Mouse (Mus musculus): ENCODE results near the gene Adh1. TPM values are rescaled to one million over a fixed set of nuclear protein-coding genes. Genes with fewer than 3 reads are reported as not detected.

The Adh1 gene
- polyA plus RNA-seq, 1 experiment from 2014 or later, result 6.7 TPM

- H3K4me2 ChIP-seq (replicated peaks), result no peak overlapping the region
- H3K27ac ChIP-seq, result no peak overlapping the region
- 58% methylated on average over 4 of the region's 4 CpGs for WGBS
- no peak overlapping the region for H3K4me3 ChIP-seq
- no peak overlapping the region for H3K9ac ChIP-seq
- H3K4me1 ChIP-seq, result no peaks in the 10 kb centered on the region
- no peaks in the 10 kb centered on the region for H3K27me3 ChIP-seq
- H3K9me3 ChIP-seq, result no peaks in the 10 kb centered on the region
- no peak for ATAC-seq (ENCODE audit: low FRiP score, low read depth)
- no peaks in the 10 kb centered on the region for H3K36me3 ChIP-seq
Observed at GRCm38 (mm10) chr3:138334320-138334719, 73.5 kb downstream of the Adh1 start.

- no peaks in the 10 kb centered on the region for H3K27me3 ChIP-seq
- H3K27ac ChIP-seq, result no peak overlapping the region
- no peak overlapping the region for H3K4me3 ChIP-seq
- ATAC-seq (ENCODE audit: low FRiP score, low read depth), result no peak
- H3K4me1 ChIP-seq, result no peaks in the 10 kb centered on the region
- no peaks in the 10 kb centered on the region for H3K9me3 ChIP-seq
- H3K4me2 ChIP-seq (replicated peaks), result no peak overlapping the region
- no peak overlapping the region for H3K9ac ChIP-seq
- 97% methylated on average over 1 of the region's 1 CpGs for WGBS
- H3K36me3 ChIP-seq, result no peaks in the 10 kb centered on the region
Observed at GRCm38 (mm10) chr3:138335566-138335965, 74.8 kb downstream of the Adh1 start.

- no peak overlapping the region for H3K4me2 ChIP-seq (replicated peaks)
- no peaks in the 10 kb centered on the region for H3K36me3 ChIP-seq
- H3K27me3 ChIP-seq, result no peaks in the 10 kb centered on the region
- no peak overlapping the region for H3K4me3 ChIP-seq
- H3K27ac ChIP-seq, result no peak overlapping the region
- WGBS, result 54% methylated on average over 3 of the region's 3 CpGs
- no peaks in the 10 kb centered on the region for H3K4me1 ChIP-seq
- H3K9ac ChIP-seq, result no peak overlapping the region
- no peaks in the 10 kb centered on the region for H3K9me3 ChIP-seq
- no peak for ATAC-seq (ENCODE audit: low FRiP score, low read depth)
Observed at GRCm38 (mm10) chr3:138336104-138336754, 75.4 kb downstream of the Adh1 start.

Other genes starting within 250 kb of the Adh1 start
- 1.6 and 2.3 TPM in 2 replicates for gene 1110002E22Rik, start 195.9 kb upstream of the Adh1 start, polyA plus RNA-seq (2015; fragmentation: Nextera tagmentation; extraction: Ambion mirVana)
- 0.09 TPM in 1 of 2 replicates, not detected in the other for gene Gm5105, start 193.6 kb upstream of the Adh1 start, polyA plus RNA-seq (2015; fragmentation: Nextera tagmentation; extraction: Ambion mirVana)
- 11.1 and 11.2 TPM in 2 replicates for gene Trmt10a, start 117.5 kb upstream of the Adh1 start, polyA plus RNA-seq (2015; fragmentation: Nextera tagmentation; extraction: Ambion mirVana)
- gene Mttp, start 116.0 kb upstream of the Adh1 start, polyA plus RNA-seq (2015; fragmentation: Nextera tagmentation; extraction: Ambion mirVana), result 9.0 and 9.2 TPM in 2 replicates
- 0.13 TPM in 1 of 2 replicates, not detected in the other for gene 4930579F01Rik, start 67.2 kb upstream of the Adh1 start, polyA plus RNA-seq (2015; fragmentation: Nextera tagmentation; extraction: Ambion mirVana)
- 0.32 and 1.1 TPM in 2 replicates for gene Adh7, start 43.2 kb upstream of the Adh1 start, polyA plus RNA-seq (2015; fragmentation: Nextera tagmentation; extraction: Ambion mirVana)
- gene Adh6a, start 52.3 kb downstream of the Adh1 start, polyA plus RNA-seq (2015; fragmentation: Nextera tagmentation; extraction: Ambion mirVana), result not detected in 2 replicates
- gene Adh6b, start 80.8 kb downstream of the Adh1 start, polyA plus RNA-seq (2015; fragmentation: Nextera tagmentation; extraction: Ambion mirVana), result 0.80 and 1.1 TPM in 2 replicates
- gene Adh4, start 154.5 kb downstream of the Adh1 start, polyA plus RNA-seq (2015; fragmentation: Nextera tagmentation; extraction: Ambion mirVana), result not detected in 2 replicates
- gene Adh5, start 182.1 kb downstream of the Adh1 start, polyA plus RNA-seq (2015; fragmentation: Nextera tagmentation; extraction: Ambion mirVana), result 194 and 208 TPM in 2 replicates
- gene Metap1, start 228.5 kb downstream of the Adh1 start, polyA plus RNA-seq (2015; fragmentation: Nextera tagmentation; extraction: Ambion mirVana), result 42.6 and 44.0 TPM in 2 replicates

All from limb, embryonic 13.5 days (tissue).